Mouse (Mus musculus): ENCODE measurements at regions not wholly inside any gene's neighbourhood (a gene's known extent, or its start where the extent isn't known, plus 50 kb on each side); places are given as distances from the start of the nearest gene placed in this dataset.

- no peak for TF ChIP-seq POLR2A (IDR thresholded peaks at IDR 0.05; ENCODE audit: control insufficient read depth in 1 of 2, insufficient read depth in 1 of 2, low read depth in 1 of 2, low read length in 2 of 2, poor library complexity in 1 of 2)
- TF ChIP-seq MXI1 (IDR thresholded peaks at IDR 0.05; ENCODE audit: low read depth, low read length), result no peak
- no peak for TF ChIP-seq MYC (IDR thresholded peaks at IDR 0.05; ENCODE audit: low read depth, low read length)
- TF ChIP-seq ZKSCAN1 (IDR thresholded peaks at IDR 0.05; ENCODE audit: low read depth, low read length), result no peak
- no peak for TF ChIP-seq POLR2AphosphoS5 (IDR thresholded peaks at IDR 0.05; ENCODE audit: borderline replicate concordance, low read depth, low read length)
- TF ChIP-seq GABPA (IDR thresholded peaks at IDR 0.05; ENCODE audit: low read depth, low read length), result no peak
- no peak for TF ChIP-seq ELF1 (IDR thresholded peaks at IDR 0.05; ENCODE audit: low read depth, low read length)
- no peak for TF ChIP-seq CTCF (IDR thresholded peaks at IDR 0.05 in 2 of 3, conservative IDR thresholded peaks at IDR 0.05 in 1 of 3; ENCODE audit: control insufficient read depth in 1 of 3, insufficient read depth in 1 of 3, low read depth in 2 of 3, low read length in 3 of 3, poor library complexity in 1 of 3, severe bottlenecking in 1 of 3)
- no peak for TF ChIP-seq MAZ (IDR thresholded peaks at IDR 0.05; ENCODE audit: low read depth, low read length)
- no peak for TF ChIP-seq NRF1 (IDR thresholded peaks at IDR 0.05; ENCODE audit: insufficient read depth, low read depth, low read length, poor library complexity, severe bottlenecking)
Observed at GRCm38 (mm10) chr12:59809224-59809623, 589.7 kb upstream of the Fbxo33 start.

Data from MEL (cell line).